Mouse (Mus musculus) 3T3-L1 (cell line): ENCODE measurements around the gene Ryr3.
"Not testable (repeated sequence)": the region's sequence is repeated elsewhere in the genome, so short reads cannot be mapped to it uniquely, and the experiment has no call there.

Experiments
- DNase-seq: peaks from one replicate; pipeline ENCODE4 v3.0.0-alpha.2; 2015; ENCODE audit warnings: low read depth, low spot score

Gene Ryr3

DNA sequence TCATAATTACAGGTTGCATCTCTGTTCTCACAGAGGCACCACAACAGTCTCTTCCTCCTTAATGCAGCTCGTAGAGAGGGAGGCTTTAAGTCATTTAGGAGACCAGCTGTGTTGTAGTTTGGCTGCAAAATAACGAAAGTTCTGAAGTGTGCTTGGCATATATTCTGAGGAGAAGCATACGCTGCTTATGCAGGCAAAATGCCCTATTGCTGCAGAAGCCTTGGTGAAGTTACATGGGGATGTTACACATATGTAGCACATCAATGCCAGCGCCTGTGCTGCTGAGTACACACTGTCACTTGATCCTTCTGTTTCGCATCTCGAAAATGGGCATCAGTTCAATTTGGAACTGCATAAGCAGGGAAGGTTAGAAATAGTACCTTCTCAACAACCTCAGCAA, 112.3 kb downstream of the Ryr3 start:
- no peak for DNase-seq

DNA sequence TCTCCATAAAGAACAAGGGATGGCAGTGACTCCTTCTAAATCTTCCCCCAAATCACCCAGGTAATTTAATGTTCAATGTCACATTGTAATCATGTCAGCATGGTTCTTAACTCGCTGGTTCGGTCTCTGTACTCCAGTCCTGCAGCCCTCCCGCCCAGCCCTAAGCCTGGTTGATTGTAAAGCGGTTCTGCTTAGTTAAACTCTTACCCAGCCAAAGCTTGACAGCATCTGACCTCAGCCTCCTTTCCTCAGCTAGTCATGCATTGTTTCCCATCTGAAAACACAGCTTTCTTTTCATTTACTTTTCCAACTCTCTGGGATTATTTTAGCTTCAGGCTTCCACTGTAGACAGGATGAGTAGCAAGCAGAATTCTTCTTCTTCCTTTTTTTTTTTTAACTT, 121.7 kb downstream of the Ryr3 start:
- DNase-seq, result no peak

DNA sequence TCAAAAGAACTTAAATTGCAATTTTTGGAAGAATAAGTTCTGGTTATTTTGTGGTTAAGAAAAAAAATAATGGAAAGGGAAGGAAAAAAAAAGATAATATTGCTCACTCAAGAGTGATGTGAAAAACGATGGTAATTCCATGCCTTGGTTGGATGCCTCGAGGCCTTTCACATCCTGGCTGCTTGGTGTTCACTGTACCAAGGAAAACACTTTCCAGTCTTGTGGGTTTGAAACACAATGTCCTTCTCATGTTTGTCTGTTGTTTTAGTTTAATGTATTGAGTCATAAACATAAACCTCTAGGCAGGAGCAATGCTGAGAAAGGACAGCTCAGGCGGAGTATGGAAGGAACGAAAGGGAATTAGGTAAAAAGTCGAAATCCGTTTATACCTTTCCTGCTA, 122.8 kb downstream of the Ryr3 start:
- no peak for DNase-seq

DNA sequence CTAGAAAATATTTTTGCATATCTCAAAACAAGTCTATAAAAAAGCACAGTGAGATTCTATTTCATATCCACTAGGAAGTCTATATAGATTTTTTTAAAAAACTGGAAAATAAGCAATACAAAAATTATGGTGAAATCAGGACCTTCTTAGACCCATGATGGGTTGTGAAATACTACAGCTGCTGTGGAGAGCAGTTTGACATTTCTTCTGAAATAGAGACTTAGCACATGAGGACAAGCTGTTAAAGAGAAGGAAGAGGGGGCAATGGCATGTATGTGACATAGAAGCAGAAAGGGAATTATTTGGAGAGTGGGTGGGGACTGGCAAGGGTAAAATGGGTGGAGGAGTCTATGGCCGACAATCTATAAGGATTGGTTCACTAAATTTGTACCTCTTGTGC, 124.1 kb downstream of the Ryr3 start:
- DNase-seq, result no peak

DNA sequence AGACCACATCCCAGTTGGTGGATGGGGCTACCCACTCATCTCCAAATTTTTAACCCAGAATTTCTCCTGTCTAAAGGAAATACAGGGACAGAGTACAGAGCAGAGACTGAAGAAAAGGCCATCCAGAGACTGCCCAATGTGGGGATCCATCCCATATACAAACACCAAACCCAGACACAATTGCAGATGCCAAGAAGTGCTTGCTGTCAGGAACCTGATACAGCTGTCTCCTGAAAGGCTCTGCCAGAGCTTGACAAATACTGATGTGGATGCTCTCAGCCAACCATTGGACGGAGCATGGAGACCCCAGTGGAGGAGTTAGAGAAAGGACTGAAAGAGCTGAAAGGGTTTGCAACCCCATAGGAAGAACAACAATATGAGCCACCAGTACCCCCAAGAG, 125.6 kb downstream of the Ryr3 start:
- not testable (repeated sequence) for DNase-seq

DNA sequence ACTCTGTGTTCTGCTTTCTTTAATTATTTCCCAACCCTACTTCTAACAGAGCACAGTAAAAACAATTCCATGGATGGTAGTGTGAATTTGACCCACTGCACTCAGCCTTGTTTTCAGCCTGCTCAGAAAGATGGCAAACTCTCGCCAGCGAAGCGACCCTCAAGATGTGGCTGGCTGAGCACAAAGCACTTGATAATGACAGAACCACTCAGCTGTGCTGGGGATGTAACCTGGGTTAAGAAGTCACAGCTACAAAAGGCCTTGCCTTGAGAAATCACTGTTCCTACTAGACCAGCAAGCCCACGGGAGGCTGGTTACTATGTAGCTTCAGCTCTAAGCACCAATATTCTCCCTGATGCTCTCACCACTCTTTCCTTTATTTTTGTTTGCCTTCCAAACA, 140.5 kb downstream of the Ryr3 start:
- no peak for DNase-seq

DNA sequence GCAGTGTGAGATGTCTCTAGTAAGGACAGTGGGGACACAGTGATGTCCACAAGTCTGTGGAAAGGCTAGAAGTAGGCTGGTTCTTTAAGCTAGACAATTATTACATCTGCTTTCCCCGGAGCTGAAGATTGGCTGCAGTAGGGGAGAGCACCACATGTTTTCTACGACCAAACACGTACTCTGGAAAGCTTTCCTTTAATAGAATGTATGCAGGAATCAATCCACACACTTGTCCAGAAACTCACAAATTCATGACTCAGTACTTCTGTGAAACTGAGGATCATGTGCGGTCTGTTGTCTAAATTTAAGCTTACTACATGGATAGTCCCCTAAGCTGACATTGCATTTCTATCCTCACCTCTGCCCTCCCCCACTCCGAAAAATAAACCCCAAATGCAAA, 157.5 kb downstream of the Ryr3 start:
- peak; percentile 48 for DNase-seq

DNA sequence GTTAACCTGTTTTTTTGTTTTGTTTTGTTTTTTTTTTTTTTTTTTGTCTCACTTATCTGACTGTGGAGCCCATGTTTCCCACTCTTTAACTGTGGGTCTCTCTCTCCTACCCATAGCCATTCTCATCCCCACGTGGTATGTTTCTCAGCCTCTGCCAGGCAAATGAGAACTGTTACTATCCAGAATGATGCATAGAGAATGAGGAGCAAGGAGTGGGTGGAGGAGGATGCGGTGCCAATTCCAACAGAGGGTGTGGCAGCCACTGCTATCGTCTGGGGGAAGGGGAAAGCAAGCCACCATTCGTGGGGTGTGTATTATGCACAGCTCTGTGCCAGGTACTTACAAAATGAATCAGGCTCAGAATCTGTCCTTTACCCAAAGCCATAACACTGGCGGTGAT, 158.0 kb downstream of the Ryr3 start:
- peak; percentile 77 for DNase-seq

DNA sequence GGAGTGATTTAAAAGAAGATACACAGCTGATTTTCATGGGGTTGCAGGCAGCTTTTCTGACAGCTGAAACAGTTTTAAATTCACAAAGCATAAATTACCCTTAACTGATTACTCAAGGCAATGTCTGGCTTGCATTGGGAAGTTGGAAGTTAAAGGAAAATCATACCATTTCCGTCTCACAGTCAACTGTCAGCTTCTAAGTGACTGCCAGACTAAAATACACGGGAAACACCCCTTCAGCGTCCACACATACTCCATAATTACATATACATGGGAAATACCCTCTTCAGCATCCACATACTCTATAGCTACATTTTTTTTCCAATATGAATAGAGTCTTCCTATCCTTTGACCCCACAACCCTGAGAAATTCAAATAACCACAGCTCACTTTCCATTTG, 158.8 kb downstream of the Ryr3 start:
- peak; percentile 33 for DNase-seq

DNA sequence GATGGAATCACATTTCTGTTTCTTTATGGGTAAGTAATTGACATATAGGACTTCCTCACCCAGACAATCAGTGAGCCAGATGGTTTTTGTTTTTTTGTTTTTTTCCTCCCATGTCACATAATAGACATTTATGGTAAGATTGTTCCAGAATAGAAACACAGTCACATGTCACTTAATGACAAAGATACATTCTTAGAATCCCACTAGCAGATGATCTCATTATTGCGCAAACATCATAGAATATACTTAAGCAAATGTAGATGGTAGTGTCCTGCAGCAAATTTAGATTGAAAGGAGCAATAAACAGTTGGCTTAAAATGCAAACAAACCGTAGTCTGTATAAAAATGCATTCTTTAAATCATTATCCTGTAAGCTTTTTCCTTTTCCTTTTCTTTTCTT, 161.3 kb downstream of the Ryr3 start:
- peak; percentile 42 for DNase-seq

DNA sequence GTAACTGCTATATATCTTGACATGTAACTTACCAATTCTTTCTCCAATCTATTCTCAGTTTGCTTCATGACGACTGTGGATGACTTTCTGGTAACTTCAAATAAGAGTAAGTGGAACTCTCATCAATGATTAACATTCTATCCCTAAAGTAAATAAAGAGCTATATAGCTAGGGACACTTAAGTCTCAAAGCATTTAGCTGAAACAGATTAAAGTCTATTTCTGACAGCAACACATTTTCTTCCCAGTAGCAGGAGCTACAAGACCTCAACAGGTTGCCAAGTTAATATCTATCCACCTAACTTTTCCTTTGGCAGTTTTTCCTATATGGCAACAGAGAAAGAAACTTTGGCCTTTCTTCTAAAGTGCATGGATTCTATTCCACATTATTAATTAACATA, 167.1 kb downstream of the Ryr3 start:
- DNase-seq, result no peak

DNA sequence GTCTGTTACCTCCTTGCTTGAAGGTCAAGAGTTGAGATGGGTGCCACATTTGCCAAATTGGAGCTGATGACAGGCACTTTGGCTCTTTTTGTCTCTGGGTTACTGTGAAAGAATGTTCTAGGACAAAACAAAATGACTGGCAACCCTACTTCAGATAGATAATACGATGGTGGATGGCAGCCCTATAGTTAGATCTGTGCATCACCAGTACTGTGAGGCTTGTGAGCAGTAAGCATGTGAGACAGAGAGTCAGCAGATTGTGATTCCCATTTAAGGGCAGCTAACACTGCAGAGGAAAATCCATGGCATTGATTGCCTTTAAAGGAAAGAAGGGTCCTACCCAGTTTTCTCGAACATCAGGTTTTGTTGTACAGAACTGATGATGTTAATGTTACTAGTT, 180.3 kb downstream of the Ryr3 start:
- DNase-seq, result no peak

DNA sequence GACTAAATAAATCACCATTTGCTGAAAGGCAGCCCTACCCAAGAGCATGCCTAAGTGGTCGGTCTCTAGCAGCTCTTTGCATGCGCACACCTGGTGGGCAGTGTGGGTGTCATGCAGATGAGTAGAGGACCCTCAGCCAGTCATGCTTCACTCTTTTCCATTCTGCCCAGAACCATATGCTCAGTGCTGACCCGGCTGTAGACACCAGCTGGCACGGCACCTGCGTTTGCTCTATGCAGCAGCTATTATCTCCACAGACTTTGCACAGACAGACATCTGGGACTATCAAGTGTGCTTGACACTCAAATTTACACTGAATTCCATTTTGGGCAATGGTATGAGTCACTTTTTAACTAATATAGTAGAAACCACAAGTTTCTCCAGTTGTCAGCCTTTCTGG, 186.2 kb downstream of the Ryr3 start:
- peak; percentile 45 for DNase-seq

DNA sequence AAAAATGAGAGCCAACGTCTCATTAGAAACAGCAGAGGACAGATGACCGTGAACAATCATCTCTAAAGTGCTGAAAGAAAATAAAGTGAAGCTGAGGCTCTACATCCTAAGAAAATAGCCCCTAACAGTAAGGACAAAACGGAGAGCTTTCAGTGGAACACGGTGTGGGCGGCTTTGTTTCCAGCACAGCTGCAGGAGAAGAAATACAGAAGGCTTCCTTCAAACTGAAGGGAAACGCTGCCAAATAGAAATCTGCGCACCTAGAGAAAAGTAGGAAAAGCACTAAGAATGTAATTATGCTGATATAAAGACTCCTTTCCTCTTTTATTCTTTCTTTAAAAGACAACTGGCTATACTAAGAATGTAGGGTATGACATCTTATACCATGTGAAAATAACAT, 197.0 kb downstream of the Ryr3 start:
- DNase-seq, result no peak

DNA sequence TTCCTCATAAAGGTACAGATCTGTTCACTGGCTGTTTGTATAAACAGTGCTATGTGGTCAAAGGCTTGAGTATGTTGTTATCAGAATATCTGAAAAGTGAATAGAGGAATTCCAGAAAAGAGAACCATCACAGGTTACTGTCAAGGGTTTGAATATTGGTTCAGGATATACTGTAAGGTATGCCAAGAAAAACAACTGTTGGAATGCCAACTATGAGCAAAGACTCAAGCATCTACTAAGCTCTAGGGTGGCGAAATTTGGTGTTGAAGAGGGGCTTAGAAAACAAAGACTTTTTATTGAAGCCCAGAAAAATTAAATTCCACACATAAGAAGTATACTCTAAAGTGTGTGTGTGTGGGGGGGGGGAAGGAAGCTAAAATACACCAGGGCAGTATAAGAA, 198.6 kb downstream of the Ryr3 start:
- peak; percentile 75 for DNase-seq

DNA sequence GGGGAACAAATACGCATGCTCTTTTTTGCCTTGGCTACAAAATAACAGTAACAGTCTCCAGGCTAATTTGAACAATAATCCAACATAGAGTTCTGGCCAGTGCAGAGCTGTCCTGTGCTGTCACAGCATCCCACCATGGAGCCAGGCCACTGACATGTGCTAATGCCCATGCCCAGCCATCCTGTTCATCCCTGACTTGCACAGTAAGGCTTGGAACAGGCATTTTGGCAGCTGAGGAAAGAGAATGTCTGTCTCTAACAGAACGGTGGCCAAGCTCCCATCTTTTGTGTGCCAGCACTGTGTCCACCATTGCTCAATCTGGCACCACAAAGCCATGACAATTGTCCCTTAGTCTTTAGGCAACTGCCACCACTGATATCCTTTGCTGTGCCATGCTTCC, 200.7 kb downstream of the Ryr3 start:
- DNase-seq, result no peak

DNA sequence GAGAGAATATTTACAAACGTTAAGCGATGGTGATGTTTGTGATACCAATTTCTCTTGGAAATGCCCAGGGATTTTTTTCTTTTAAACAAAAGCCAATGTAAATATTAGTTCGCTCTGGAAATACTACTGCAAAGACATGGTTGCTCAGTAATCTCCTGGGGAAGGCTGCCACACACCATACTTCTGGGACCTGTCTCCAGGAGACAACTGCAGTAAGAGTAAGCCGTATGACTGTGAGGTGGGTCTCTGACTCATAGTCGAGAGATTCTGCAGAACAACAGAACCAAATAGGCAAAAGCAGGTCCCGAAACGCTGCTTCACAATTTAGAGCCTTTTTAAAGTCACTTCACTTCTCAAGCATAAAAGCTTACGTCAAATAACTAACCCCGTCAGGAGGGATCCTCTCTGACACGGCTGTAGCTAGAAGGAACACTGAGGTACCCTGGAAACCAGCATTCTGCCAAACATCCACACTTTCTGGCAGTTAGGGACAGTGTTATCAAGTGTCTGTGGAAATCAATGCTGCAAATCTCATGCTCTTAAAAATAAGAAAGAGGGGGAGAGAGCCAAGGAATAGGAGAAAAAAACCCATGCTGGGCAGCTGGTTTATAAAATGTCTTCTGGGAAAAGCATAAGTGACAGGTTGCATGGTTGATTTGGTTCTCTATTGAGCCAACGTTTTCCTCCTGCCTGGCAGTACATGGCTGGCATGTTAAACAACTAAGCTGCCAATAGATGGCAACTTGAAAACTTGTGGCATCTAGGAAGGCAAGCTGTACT, 207.7 kb downstream of the Ryr3 start:
- DNase-seq, result no peak

DNA sequence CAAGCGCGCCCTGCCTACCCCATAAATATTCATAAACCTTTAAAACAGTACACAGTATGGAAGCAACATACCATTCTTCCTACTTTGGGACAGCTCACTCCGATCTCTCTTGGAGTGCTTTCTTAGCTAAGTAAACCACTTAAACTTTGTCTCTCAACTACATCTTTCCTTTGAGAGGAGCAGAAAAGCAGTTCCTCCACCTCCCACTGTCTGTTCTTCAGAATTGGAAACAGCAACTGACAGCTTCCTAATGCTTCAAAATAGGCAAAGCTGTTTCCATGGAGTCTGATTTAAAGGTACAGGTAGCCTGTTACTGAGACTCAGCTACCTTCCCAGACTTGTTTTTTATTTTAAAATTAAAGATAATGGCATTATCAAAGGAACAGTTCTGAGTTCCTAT, 218.4 kb downstream of the Ryr3 start:
- DNase-seq, result no peak

DNA sequence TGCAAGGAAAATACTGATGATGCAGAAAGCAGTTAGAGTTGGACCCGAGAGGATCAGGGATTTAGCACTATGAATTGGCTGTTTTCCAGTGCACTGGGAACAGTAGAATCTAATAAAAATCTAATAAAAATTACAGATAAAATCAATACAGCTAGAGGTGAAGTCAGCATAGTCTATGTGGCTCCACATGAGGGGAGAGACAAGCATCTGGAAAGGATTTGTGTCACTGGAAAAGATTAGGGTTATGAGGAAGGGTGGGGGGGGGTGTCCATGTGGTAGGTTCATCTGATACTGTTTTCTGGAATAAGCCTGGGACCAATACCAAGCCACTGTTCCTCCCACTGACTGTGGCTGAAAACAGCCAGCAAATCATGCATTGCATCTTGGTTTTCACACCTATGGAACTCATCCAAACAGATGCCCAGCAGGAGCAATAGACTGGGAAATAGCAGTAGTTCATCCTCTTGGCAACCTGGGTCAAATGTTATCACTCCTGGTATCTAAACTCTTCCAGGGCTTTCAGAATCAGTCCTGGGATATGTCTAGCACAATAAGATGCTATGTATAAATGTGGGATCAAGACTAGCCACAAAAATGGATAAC, 233.9 kb downstream of the Ryr3 start:
- peak; percentile 4 for DNase-seq

DNA sequence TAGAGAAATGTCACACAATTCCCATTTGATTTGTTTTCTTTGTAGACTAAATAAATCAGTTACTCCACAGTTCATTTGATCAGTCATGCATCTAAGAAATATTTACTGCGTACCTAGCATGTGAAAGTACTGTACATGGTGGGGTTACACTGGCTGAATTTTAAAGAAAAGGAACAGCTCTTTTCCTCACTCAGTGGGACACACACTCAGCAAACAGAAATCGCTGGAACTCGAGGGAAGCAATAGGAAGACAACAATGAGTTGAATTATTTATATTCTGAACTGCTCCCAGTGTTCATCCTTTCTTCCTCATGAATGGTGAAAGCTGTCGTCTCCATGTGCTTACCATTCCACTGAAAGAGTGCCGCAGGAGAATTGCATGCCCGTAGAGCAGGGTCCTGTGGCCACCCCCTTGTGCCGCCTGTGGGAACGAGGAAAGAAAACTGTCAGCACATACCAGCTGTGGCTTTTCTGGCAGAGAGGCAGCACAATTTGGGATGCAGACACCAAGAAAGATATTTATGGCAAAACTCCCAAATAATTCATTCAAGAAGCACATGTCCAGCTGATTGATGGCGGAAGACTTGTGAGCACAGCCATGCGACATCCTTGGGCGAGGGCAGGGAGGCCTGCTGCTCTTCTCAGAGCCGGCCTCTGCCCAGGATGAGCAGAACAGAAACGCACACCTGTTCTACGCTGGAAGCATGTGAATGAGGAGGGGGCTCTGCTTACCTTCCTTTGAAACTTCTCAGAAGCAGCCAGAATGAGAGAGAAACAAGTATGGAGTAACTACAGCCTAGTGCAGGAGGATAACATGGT, 249.9 kb downstream of the Ryr3 start:
- DNase-seq, result no peak

DNA sequence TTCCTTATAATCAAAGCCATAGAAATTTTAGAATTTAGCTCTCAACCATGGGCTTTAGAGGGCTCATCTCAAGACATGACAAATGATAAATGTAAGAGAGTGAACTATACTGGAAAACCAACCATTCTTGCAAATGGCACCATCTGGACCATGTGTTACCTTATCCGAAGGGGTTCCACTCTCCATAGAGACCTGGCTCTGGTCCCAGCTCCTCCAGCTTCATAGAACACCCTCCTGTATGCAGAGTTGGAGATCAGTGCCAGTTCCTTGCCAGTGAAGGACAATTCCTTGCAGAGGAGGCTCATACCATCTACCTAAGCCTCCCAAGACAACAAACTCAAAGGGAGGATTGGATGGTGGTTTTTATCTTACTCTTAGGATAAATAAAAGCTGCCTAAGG, 268.0 kb downstream of the Ryr3 start:
- no peak for DNase-seq

DNA sequence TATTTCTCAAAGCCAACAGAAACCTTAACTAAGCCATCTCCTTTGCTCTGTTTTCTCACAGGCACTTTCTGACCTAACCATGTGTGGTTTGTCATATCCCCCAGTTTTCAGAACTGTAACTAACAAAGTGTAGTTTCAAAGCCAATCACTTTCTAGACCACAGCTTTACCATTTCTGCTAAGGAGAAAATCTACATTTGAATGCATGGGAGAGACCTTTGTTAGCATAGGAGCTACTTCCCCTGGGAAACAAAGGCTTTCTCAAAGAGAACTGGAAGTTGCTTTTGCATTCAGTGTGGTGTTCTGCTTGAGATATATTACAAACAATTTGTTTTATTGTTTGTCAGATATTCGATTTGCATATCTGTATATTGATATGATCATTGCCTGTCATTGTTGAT, 285.1 kb downstream of the Ryr3 start:
- no peak for DNase-seq

DNA sequence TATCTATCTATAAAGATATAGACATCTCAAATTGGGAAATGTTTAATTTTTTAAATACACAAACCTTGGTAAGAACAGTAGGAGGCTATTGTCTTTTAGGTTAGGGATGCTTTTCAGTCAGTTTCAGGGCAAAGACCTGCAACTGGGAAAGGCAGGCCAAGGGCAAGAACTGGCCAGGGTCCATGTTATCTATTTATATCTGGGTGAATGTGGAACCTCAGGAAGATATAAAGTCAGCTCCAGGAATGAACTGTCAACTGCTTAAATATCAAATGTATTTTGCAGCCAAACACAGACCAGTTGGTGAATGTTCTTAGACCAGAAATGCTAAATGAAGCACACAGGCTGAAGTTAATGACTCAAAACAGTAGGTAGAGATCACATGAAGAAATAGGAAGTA, 303.1 kb downstream of the Ryr3 start:
- DNase-seq, result no peak
